Mouse (Mus musculus) CD4-positive helper T cell, adult 2 months (primary cell): ENCODE data around the gene Hacd3.
A peak's percentile ranks its signal among the peaks of the same experiment; 100 is the strongest.
"Not testable (repeated sequence)": the region's sequence is repeated elsewhere in the genome, so short reads cannot be mapped to it uniquely, and the experiment has no call there.

Experiments used
- DNase-seq: peaks from one replicate; pipeline ENCODE4 v3.0.0-alpha.2; 2012; ENCODE audit warnings: low read depth, missing footprints, low spot score

The Hacd3 gene

GRCm38 (mm10) chr9:65016978-65017827 is 4.3 kb downstream of the Hacd3 start:
- DNase-seq: no peak

DNA sequence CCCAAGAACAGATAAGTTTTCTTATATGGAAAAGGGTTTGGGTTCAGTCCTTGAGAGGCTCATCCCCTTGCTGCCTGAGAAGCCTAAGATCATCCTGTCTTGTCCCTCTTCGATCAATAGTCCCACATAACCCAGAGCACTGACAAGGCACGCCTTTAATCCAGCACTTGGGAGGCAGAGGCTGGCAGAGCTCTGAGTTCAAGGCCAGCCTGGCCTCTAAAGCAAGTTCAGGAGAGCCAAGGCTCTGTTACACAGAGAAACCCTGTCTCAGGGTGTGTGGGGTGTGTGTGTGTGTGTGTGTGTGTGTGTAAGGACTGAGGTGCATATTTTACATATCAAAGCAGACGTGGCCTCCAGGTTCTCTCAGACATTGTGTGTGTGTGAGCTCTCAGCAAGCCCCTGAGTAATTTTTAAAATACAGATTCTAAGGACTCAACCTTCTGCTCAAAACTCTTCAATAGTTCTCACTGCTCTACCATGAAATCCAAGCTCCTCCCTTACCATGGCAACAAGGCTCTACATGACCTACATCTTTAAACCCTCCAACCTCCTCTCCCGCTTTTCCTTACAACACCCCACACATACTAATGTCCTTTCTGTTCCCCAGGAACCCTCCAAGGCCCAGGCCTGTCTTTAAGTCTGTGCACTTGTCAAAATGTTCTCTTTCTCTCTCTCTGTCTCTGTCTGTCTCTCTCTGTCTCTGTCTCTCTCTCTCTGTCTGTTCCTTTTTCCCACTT is 5.1 kb downstream of the Hacd3 start:
- no peak for DNase-seq

DNA sequence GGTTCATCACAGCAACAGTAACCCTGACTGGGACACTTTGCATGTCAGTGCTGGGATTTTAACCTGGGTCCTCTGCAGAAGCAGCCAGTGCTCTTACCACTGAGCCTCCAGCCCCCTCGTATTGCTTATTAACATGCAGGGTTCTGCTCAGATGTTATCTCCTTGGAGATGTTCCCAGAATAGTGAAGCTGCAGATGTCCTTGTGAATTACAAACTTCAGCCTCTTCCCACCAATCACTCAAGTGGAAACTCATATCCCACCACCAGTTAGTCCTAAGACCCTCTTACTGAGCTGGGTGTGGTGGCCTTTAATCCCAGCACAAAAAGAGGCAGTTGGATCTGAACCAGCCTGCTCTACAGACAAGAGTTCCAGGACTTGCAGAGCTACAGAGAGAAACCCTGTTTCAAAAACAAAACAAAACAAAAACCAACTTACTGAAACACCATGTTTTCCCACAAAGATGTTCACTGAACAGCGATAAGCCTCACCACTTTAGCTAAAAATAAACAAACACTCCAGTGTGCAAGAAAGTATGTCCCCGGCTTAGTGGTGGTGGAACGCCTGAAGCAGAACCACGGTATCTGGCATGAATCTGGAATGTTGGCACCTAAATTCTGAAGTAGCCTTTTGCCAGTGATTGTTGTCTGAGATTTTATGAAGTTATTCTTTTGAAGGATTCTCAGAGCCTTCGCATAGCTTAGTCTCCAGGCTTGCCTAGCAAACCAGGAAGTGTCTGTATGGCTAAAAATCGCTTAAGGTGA is 5.9 kb downstream of the Hacd3 start:
- no peak for DNase-seq

DNA sequence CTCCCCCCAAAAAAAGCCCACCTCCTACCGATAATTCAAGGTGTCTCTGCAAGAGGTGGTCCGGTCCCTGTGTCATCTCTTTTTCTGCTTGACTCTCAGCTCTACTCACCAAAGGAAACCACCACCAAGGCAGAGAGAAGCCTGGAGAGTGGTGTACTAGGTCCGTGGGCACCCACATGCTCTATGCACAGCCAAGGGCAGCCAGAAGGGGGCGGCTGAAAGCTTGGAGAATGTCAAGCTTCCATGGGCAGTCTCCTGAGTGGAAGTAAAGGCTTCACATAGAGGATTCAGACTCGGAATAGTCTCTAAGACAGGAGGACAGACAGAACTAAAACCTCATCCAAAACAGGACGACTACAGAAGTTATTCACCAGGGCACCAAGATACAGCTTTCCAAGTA is 10.2 kb downstream of the Hacd3 start:
- DNase-seq: peak; percentile 49

GRCm38 (mm10) chr9:65010632-65011031 is 10.9 kb downstream of the Hacd3 start:
- peak; percentile 92 for DNase-seq

GRCm38 (mm10) chr9:65005737-65006136 is 15.8 kb downstream of the Hacd3 start:
- no peak for DNase-seq

DNA sequence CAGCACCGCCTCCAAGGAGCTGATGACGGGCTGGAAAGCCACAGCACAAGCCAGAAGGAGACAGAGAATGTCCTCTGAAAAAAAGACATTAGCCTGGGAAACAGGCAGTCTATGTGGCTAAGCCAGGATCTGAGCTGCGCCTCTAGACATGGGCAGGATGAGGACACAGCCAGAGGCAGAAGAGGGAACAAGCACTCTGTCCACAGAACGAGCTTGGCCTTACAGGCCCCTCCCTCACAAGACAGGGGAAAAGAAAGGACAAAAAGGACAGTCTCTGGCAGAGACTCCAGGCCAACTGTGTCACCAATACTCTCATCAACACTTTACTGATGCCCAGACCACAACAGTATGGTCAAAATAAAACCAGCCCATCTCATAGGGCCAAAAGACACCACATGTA is 20.0 kb downstream of the Hacd3 start:
- DNase-seq: no peak

DNA sequence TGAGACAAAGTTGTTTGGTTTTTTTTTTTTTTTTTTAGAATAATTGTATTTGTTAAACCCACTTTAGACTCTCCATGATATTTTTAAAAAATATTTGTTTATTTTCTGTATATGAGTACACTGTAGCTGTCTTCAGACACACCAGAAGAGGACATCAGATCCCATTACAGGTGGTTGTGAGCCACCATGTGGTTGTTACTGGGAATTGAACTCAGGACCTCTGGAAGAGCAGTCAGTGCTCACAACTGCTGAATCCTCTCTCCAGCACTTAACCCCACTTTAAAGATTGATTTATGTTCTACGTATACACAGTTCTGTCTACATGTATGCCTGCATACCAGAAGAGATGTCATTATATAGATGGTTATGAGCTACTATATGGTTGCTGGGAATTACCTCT is 26.0 kb downstream of the Hacd3 start:
- DNase-seq: not testable (repeated sequence)

DNA sequence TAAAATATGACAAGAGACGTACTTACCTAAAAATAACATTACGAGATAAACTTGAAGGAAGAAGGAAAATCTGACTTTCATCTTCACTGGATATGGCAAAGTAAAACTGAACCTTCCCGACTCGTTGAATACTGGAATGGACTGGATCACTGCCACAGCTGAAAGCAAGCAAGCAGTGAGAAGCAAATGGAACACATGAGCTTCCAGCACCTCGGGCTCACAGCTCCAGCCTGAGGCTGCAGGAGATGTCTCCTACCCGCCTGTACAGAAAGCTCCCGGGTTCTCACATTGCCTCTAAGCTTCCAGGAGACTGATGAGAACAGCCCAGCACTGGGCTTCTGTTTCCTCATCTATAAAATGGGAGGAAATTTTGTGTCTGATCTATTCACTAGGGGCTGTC is 31.2 kb downstream of the Hacd3 start:
- DNase-seq: no peak

DNA sequence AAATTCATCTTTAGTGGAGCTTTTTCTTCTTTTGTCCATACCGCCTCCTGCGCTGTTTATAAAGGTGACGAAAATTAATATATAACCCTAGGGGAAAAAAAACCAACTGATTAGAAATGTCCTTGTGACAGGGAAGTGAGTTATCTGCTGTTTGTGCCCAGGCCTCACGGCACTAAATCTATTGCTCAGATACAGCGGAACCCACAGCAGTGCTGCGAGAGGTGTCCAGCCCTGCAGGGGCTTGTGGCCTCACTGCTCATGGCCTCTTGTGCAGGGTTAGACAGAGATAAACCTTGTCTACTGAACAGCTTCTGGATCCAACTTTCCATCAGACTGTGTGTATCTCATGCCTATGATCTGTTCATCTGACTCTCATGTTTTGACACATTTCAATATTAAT is 33.0 kb downstream of the Hacd3 start:
- no peak for DNase-seq

DNA sequence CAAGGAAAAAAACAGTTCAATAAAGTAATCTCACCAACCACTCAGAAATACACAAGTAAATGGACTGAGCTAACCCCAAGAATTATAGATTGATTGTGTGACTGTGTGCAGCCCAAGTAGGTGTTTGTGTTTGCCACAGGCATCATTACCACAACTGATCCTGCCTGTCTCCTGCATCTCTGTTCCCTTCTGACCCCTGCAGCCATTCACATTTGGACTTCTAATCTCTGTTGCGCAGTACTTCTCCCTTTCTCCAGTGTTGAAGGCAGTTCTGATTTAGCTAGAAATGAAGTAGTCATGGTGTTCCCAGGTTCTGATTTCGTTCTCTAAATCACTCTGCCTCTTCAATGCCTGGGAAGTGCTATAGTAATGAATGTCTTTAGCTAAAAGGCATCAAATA is 33.8 kb downstream of the Hacd3 start:
- DNase-seq: no peak

- DNase-seq: no peak
Measured at GRCm38 (mm10) chr9:64985807-64986206, 35.7 kb downstream of the Hacd3 start.

GRCm38 (mm10) chr9:64985037-64985794 is 36.3 kb downstream of the Hacd3 start:
- DNase-seq: no peak

DNA sequence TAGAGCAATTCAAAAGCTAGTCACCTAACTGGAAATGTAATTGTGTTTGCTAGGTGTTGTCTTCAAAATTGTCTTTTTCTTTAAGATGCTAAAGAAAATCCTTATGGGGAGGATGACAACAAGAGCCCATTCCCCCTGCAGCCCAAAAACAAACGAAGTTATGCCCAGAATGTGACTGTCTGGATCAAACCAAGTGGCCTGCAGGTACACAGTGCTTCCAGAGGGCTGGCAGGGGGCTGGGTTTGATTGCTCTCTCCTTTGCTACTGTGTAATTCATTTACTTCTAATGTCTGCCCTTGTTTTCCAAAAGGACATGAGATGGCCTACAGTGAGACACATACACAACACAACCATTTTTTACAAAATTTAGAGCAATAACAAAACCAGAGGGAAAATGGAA is 39.6 kb downstream of the Hacd3 start:
- DNase-seq: no peak

- no peak for DNase-seq
Measured at GRCm38 (mm10) chr9:64980548-64980947, 40.9 kb downstream of the Hacd3 start.

DNA sequence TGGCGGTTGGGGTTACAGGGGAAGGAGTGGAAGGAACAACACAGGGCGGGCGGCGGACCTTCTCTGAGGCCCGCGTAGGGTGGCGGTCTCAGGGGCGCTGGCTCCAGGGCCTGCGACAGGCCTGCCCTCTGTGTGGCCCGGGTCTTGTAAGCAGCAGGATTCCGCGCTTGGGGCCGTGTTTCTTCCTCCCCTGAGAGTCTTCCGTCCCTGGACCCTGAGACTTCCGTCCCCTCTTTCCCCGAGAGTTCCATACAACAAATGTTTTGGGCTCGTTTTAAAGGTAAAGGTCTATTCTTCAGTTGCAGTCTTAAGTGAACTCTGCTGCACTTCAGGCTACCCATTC is 60.5 kb downstream of the Hacd3 start:
- no peak for DNase-seq

GRCm38 (mm10) chr9:64960117-64960977 is 61.1 kb downstream of the Hacd3 start, which contains the start of gene Ints14:
TSS of gene Ints14 (plus strand) at chr9:64960905.
- peak; percentile 95 for DNase-seq

DNA sequence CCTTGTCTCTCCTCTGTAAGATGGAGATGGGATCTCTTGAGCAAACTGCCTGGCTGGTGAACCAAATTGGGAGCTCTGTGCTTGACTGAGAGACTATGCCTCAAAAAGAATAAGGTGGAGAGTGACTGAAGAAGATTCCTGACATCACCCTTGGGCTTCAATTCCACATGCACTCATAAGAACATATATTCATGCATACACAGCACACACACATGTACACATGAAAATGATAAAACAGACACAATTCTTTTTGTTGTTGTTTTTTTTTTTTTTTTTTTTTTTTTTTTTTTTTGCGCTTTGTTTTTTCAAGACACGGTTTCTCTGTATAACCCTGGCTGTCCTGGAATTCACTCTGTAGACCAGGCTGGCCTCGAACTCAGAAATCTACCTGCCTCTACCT is 64.2 kb downstream of the Hacd3 start:
- no peak for DNase-seq

DNA sequence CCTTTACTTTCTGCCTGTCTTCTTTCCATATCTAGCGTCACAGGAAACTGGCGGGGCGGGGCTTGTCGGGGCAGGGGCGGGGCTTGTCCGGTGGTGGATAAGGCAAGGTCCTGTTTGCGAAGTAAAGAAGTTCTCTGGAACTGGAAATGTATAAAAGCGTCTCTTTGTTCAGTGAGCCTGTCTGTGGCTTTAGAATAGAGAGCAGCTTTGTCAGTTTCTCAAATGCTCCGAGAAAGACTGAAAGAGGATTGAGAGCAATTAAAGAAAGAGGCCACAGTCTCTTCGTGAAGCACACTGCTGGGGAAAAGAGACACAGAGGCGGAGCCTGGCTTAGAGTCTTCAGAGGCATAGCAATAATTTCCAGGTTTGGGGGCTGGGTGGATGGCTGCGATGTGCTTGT is 65.2 kb downstream of the Hacd3 start:
- peak; percentile 44 for DNase-seq

DNA sequence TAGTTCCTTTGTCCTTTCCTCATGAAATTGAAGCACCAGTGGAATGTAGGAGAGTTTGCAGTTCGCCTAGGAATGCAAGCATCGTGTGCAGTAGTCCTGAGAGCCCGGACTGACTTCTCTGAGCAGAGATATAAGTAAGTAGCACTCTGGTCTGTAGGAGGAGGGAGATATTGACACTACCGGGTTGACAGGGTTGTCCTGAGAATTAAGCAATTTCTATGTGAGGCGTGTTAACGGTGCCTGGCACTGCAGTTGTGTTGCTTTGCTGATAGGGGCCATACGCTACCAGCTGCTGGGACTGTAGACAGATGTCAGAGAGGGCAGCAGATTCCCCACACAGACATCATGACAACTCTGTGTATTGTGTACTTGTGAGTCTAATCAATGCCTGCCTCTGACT is 68.3 kb downstream of the Hacd3 start:
- DNase-seq: no peak

DNA sequence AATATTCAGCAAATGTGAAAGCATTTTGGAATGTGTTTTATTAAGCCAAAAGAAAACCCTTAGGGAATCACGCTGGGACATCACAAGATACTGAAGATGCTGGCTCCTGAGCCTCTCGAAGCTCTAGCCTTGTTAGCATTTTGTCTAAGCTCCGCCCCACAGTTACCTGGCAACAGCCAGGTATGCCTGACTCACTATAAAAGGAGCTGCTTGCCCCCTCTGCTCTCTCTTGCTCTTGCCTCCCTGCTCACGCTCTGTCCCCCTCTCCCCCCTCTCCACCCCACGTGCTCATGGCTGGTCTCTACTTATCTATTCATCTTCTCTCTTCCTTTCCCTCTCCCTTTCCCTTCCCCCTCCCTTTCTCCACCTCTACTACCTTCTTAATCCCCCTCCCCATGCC is 69.4 kb downstream of the Hacd3 start:
- no peak for DNase-seq
